Mouse (Mus musculus) cerebellum, postnatal 14 days (tissue): Measurements from ENCODE around the gene Lhfp.
A peak's percentile ranks its signal among the peaks of the same experiment; 100 is the strongest.

Source experiments
- DNase-seq, 2 experiments: peaks; one replicate each; pipeline ENCODE4 v3.0.0; 2021; ENCODE audit warnings: mixed read lengths in 2 of 2

Gene Lhfp

DNA sequence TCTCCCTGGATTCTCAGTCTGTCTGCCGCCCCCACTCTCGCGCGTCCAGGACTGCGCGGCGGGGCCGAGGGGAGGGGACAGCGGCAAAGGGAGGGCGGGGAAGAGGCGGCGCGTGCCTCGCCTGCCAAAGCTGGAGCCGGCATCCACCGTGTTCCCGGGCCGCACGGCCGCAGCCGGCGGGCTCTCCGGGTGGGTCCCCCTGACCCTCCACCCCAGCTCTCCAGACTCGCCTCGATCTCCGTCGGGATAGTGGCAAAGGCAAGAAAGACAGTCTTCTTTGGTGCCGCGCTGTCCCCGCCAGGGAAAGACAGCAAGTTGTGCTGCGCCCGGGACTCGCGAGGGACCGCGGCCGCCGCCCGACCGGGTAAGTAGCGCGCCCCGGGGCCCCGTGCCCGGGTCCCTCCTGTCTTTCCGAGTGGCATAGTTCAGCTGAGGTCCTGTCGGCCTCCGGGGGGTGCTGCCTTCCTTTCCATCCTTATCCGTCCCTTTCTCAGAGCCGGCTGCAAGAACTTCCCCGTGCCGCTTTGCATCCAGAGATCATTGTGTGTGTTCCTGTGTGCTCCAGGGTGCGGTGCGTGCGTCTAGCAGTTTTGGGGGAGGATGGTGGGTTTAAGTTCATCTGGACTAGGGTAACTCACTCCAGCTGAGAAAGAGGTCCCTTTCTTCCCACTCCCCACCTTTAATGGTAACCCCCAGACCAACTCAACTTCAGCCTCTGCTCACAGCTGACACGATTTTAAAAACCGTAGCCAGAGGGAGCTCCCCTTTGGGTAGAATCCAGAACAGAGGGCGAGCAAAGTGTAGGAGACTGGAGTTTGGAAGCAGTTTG is at the start of gene Lhfp:
TSS of gene Lhfp (plus strand) at position 118 of the 829 bp plus-strand sequence.
- DNase-seq, result peak; percentile 68 to 84

DNA sequence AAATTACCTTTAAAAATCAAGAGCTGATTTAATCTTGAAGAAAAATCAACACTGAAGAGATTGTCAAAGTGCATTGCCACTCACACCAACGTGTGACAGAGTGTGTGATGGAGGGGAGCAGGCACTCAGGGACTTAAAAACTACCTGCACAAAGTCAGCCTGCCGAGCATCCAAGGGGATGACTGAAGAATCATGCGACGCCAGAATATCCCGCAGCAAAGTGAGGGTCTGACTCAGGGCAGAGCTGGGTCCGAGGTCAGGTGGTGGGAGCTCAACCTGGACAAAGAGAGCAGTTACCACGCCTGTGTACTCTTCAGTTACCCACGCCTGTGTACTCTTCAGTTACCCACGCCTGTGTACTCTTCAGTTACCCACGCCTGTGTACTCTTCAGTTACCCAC is 48.0 kb upstream of the Lhfp start:
- no peak for DNase-seq

DNA sequence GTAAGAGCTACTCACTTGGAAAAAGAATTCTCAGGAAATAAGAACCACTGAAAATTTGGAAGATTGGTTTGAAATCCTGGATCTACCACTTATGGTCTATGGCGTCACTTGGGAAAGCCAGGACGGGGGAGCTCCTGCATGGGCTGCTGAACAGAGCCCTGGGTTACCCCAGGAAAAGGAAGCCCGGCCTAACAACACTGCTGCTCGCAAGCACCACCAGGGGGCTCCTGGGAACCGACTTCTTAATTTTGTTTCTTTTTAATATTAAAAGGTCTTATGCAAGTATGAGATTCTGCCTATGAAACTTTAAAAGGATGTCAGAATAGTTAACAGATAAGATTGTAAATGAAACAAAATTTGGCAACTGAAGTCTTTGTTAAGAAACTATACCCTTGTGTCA is 46.7 kb upstream of the Lhfp start:
- DNase-seq, result no peak

GRCm38 (mm10) chr3:52996635-52997034 is 44.7 kb upstream of the Lhfp start:
- no peak for DNase-seq

DNA sequence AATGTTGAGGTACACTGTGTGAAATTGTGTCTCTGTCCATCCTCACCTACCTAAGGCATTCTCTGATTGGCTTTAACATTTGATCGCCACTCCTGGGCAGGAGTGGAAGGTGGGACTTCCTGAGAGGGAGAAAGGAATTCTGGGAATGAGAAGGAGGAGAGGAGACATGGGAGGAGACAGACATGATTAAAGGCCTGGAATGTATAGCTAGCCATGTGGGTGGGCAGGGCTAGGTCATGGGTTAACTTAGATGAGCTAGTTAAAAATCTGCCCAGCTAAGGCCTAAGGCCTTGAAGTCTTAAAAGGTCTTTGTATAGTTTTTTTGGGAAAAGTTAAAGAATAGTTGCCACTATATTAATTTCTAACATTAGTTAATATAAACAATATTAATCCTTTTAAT is 43.9 kb upstream of the Lhfp start:
- DNase-seq, result no peak

DNA sequence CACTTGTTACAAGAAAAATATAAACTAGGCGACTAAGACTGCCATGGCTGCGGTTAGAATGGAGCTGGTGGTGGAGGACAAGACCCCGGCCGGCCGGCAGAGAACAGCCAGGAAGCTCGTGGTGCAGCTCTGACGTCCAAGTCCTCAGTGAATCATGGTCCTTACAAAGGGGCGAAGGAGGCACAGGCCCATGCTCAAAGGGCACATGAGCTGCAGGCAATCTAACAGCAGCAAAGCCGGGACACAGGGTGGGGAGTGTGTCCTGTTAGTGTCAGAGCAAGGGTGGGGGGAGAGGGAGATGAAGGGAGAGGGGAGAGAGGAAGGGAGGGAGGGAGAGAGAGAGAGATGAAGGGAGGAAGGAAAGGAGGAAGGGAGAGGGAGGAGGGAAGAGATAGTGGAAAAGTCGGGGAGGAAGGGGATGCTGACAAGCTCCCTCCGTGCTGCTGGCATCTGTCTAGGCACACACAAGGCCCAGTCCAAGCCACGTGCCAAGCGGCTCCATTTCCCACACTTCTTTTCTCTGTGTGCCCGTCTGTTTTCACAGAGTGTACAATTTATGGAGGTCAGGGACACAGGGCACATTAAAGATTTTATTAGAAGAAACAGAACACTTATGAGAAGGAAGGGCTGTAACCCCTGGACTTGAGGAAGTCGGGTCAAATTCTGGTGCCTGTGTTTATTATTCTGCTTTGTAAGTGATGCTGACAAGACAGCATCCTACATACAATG is 42.1 kb upstream of the Lhfp start:
- no peak for DNase-seq

GRCm38 (mm10) chr3:52999996-53000395 is 41.3 kb upstream of the Lhfp start:
- DNase-seq, result no peak

GRCm38 (mm10) chr3:53002076-53002475 is 39.3 kb upstream of the Lhfp start:
- DNase-seq, result no peak

GRCm38 (mm10) chr3:53004406-53005114 is 36.8 kb upstream of the Lhfp start:
- DNase-seq, result no peak

GRCm38 (mm10) chr3:53007411-53007810 is 33.9 kb upstream of the Lhfp start:
- no peak for DNase-seq

GRCm38 (mm10) chr3:53016436-53017340 is 24.6 kb upstream of the Lhfp start, which contains the start of gene Cog6:
Gene Cog6, minus strand, starts transcription at chr3:53017237.
- peak; percentile 88 to 93 for DNase-seq

DNA sequence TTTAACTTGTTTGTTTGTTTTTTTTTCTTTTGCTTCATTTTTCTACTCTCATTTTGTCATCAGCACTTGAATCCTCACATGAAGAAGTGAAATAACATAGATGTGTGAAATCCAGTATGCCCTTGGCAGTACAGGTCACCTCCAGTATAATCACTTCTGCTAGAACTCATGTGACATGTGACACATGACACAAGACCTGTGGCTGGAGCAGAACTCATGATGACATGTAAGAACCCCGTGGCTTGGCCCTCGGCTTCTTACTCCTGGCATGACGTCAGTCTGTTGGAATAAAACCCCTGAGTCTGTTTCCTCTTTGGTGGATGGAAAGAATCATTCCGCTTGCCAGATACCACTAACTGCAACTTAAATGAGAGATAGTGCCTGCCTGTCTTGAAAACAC is 14.0 kb upstream of the Lhfp start:
- no peak for DNase-seq

DNA sequence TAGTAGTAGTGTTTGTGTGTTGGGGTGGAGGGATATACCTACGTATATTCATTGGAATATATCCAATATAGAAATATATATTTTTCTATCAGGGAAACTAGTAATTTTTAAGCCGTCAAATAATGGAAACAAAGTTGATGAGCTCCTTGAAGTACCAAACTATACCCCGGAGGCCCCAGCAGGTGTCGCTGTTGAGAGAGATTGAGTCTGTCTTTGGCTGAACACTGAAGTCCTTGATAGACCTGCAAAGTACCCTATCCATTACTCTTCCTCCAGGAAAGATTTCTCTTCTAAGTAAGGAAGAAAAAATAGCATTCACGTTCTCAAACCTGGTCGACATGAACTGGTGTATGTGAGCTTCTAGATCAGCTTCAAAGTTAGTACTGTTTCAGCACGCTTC is 12.3 kb upstream of the Lhfp start:
- DNase-seq, result peak; percentile 86 to 90

DNA sequence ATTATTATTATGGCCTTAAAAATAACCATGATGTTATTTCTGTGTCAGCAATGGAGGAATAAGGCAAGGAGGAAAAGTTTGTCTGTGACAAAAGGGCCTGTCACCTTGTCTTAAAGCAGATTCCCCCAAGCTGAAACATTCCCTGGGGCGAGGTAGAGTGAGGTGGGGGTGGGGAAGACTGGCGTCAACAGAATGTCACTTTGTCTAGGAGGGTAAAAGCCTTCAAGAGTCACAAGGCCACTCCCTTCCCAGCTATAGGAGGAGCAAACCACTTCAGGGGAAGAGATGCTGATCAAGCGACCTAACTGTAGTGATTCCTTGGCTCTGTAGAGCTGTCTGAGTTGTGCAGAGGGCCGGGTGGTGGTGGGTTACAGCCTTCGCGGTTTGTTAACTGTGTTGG is 9.7 kb upstream of the Lhfp start:
- no peak for DNase-seq

- DNase-seq, result no peak
Observed at GRCm38 (mm10) chr3:53032432-53032831, 8.9 kb upstream of the Lhfp start.

GRCm38 (mm10) chr3:53033448-53033847 is 7.9 kb upstream of the Lhfp start:
- peak; percentile 46 to 63 for DNase-seq

DNA sequence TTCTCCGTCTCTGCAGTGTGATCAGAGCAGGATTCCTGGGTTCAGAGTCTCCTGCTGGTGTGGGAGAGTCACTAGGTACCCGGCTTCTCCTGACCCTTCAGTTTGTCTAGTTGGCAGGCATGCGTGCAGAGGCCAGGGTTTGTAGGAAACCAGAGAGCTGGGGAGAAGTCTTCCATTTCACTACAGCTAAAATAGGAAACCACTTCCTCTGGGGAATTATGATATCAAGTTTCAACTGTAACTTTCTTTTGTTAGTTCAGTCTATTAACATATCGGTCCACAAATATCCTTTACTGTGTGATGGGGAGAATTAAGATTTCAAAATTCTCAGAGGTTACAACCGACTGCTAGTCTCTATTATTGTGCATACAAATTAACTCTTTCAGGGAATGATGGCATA is 5.3 kb upstream of the Lhfp start:
- DNase-seq, result no peak

GRCm38 (mm10) chr3:53036941-53037340 is 4.4 kb upstream of the Lhfp start:
- no peak for DNase-seq

DNA sequence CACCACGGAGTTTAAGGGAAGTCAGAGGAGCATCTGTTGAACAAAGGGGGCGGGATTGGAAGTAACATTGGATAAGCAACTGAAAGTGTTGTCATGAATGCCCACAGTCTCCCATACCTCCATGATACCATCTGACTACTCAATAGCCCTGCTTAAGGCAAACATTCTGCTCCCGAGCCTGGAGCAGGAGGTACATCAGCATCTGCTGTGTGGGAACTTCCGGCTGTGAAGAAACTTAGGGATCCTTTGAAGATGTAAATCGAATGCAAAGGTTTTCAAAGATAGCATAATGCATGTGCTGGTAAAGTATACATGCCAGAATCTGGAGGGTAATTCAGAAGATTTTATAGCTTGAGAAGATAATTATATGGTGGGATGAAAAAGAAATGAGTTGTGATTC is 2.4 kb upstream of the Lhfp start:
- DNase-seq, result no peak

- DNase-seq, result no peak
Observed at GRCm38 (mm10) chr3:53039746-53040145, 1.6 kb upstream of the Lhfp start.

- no peak for DNase-seq
Observed at GRCm38 (mm10) chr3:53040593-53041410, 526 bp upstream of the Lhfp start.

GRCm38 (mm10) chr3:53042240-53042567 is 876 bp downstream of the Lhfp start:
- peak; percentile 49 to 71 for DNase-seq
